Comparison of ENCODE assay signal across 20 mouse cellular contexts in the genomic region with DNA sequence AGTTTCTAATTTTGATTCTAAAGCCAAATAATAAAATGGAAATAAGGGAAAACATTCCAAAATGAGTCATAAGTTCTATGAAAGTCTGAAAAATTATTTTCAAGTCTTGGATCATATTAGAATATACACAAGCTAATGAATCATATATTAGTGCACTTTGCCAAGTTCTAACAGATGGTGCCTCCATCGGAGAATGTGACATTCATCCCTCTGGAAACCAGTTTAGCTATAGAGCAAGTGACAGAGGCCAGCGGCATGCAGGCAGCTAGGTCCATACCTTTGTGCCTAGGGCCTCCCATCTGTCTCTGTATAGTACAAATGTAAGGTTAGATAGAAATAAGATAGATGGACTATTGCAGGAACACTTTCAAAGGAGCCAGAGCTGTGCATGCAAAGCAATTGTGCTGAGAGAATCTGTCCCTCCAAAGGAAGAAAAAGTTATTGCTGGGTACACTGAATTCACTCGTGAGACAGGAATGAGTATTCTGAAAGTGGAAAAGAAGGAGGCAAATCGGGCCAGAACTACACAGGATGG.
DNase-seq lines count a peak whose midpoint lies in the region; ATAC-seq and TF ChIP-seq lines count a peak whose summit lies in the region.
"Had no signal": no experiment of that assay in that cellular context is flagged by ENCODE, and none has a peak within 500 bp of the region (broad histone marks: within the 10 kb centered on the region; RNA-seq: fewer than 3 reads in every experiment).

No protein-coding gene starts in this region.

- peak; percentile 31 for DNase-seq in hindbrain, postnatal 0 days (ENCODE audit: low spot score)
- DNase-seq in hindbrain, embryonic 14.5 days (ENCODE audit: low spot score) = no peak
- DNase-seq in cerebellum, adult 18-20 months = peak; percentile 74 to 87
- peak; percentile 70 to 81 for DNase-seq in cerebellum, postnatal 25 days
- peak; percentile 4 to 13 for DNase-seq in layer of hippocampus, postnatal 10 days (ENCODE audit: low spot score in 2 of 2)
- no peak for DNase-seq in ovary, postnatal 36 days (ENCODE audit: low spot score)
- no peak for DNase-seq in right cerebral cortex, adult 18-20 months
- DNase-seq in MN1 (ENCODE audit: low spot score) = no peak
- DNase-seq: adrenal gland, postnatal 10 days; B cell, adult 2 months; gastrocnemius, postnatal 36 days; kidney, adult 2 months; kidney, postnatal 4 days; thymus, postnatal 14 days had no signal

- no peaks in the 10 kb centered on the region for H3K36me3 ChIP-seq in hindbrain, postnatal 0 days (ENCODE audit: insufficient read depth, low read length)
- H3K36me3 ChIP-seq in hindbrain, embryonic 14.5 days (replicated peaks; ENCODE audit: control insufficient read depth, insufficient read depth) = no peaks in the 10 kb centered on the region
- H3K36me3 ChIP-seq: forebrain, embryonic 15.5 days; hindbrain, embryonic 10.5 days; liver, embryonic 15.5 days; neural tube, embryonic 12.5 days had no signal

- H3K9me3 ChIP-seq in hindbrain, postnatal 0 days (ENCODE audit: low read length) = no peaks in the 10 kb centered on the region
- H3K9me3 ChIP-seq in hindbrain, embryonic 14.5 days (ENCODE audit: control insufficient read depth, low read length) = no peaks in the 10 kb centered on the region
- H3K9me3 ChIP-seq: forebrain, embryonic 15.5 days; hindbrain, embryonic 10.5 days; liver, embryonic 15.5 days; neural tube, embryonic 12.5 days had no signal

- no peak for ATAC-seq in hindbrain, postnatal 0 days
- ATAC-seq in hindbrain, embryonic 14.5 days (ENCODE audit: low FRiP score) = no peak
- ATAC-seq: forebrain, embryonic 15.5 days had no signal

- H3K4me2 ChIP-seq in hindbrain, postnatal 0 days (ENCODE audit: low read depth, low read length) = no peak overlapping the region
- no peak overlapping the region for H3K4me2 ChIP-seq in hindbrain, embryonic 14.5 days (replicated peaks)
- H3K4me2 ChIP-seq: forebrain, embryonic 15.5 days; liver, embryonic 15.5 days; midbrain, embryonic 11.5 days; neural tube, embryonic 12.5 days had no signal

- H3K27me3 ChIP-seq in hindbrain, postnatal 0 days (ENCODE audit: insufficient read depth, low read length) = no peaks in the 10 kb centered on the region
- no peaks in the 10 kb centered on the region for H3K27me3 ChIP-seq in hindbrain, embryonic 14.5 days (ENCODE audit: control insufficient read depth, insufficient read depth, low read length)
- H3K27me3 ChIP-seq: forebrain, embryonic 15.5 days; liver, embryonic 15.5 days; neural tube, embryonic 12.5 days had no signal

- TF ChIP-seq CTCF in hindbrain, postnatal 0 days (IDR thresholded peaks at IDR 0.05; ENCODE audit: low read depth) = no peak

- no peak overlapping the region for H3K4me3 ChIP-seq in hindbrain, postnatal 0 days (ENCODE audit: low read length)
- H3K4me3 ChIP-seq in hindbrain, embryonic 14.5 days (replicated peaks; ENCODE audit: low read length) = no peak overlapping the region
- H3K4me3 ChIP-seq: forebrain, embryonic 15.5 days; hindbrain, embryonic 10.5 days; liver, embryonic 15.5 days; neural tube, embryonic 12.5 days had no signal

- H3K4me1 ChIP-seq in hindbrain, postnatal 0 days (ENCODE audit: insufficient read depth, low read length) = no peaks in the 10 kb centered on the region
- H3K4me1 ChIP-seq in hindbrain, embryonic 14.5 days (replicated peaks; ENCODE audit: control insufficient read depth, insufficient read depth, low read length) = no peaks in the 10 kb centered on the region
- H3K4me1 ChIP-seq: forebrain, embryonic 15.5 days; hindbrain, embryonic 10.5 days; liver, embryonic 15.5 days; neural tube, embryonic 12.5 days had no signal

- H3K27ac ChIP-seq in hindbrain, postnatal 0 days = no peak overlapping the region
- H3K27ac ChIP-seq in hindbrain, embryonic 14.5 days = no peak overlapping the region
- H3K27ac ChIP-seq: forebrain, embryonic 15.5 days; hindbrain, embryonic 10.5 days; liver, embryonic 15.5 days; macrophage; neural tube, embryonic 12.5 days had no signal

- WGBS in hindbrain, postnatal 0 days = 70% methylated on average over 4 of the region's 4 CpGs
- 84% methylated on average over 4 of the region's 4 CpGs for WGBS in hindbrain, embryonic 14.5 days

- no peak overlapping the region for H3K9ac ChIP-seq in hindbrain, postnatal 0 days (replicated peaks; ENCODE audit: low read length)
- H3K9ac ChIP-seq in hindbrain, embryonic 14.5 days = no peak overlapping the region
- H3K9ac ChIP-seq: forebrain, embryonic 15.5 days; liver, embryonic 15.5 days; neural tube, embryonic 12.5 days had no signal

Comparison
In these comparisons a context has a peak if more than half of its experiments do, and no peak if none do; other contexts are left out.
1. DNase-seq: peak in hindbrain, postnatal 0 days (single experiment), cerebellum, adult 18-20 months (2 of 2), cerebellum, postnatal 25 days (2 of 2) and layer of hippocampus, postnatal 10 days (2 of 2); none in hindbrain, embryonic 14.5 days (single experiment), ovary, postnatal 36 days (single experiment), right cerebral cortex, adult 18-20 months (single experiment) and MN1 (single experiment).